Mouse (Mus musculus): ENCODE results near the gene Ttc37. TPM values are rescaled to one million over a fixed set of nuclear protein-coding genes. Genes with fewer than 3 reads are reported as not detected.

The Ttc37 gene
- total and polyA plus RNA-seq, 3 experiments, result 23.9 to 34.7 (median 26.7) TPM

- DNase-seq (ENCODE audit: extremely low read depth), result no peak
- Histone ChIP-seq H3K4me1 (ENCODE audit: control insufficient read depth in 1 of 2, insufficient read depth in 2 of 2) (no peaks in the 10 kb centered on the region), H3K4me2 (ENCODE audit: insufficient read depth, low read depth, poor library complexity, severe bottlenecking) (no peak overlapping the region), H3K79me2 (replicated peaks; ENCODE audit: control insufficient read depth, extremely low read depth, insufficient read depth, poor library complexity, severe bottlenecking) (no peaks in the 10 kb centered on the region), H3K27me3 (replicated peaks) (no peaks in the 10 kb centered on the region), H3K4me3 (replicated peaks in 1 of 3; ENCODE audit: low read depth in 2 of 3, low read length in 2 of 3, poor library complexity in 1 of 3) (no peak overlapping the region), H3K9ac (ENCODE audit: insufficient read depth, low read depth) (no peak overlapping the region), H3K9me3 (replicated peaks; ENCODE audit: low read length) (no peaks in the 10 kb centered on the region), H3K27ac (ENCODE audit: insufficient read depth, low read depth) (no peak overlapping the region), H3K36me3 (replicated peaks in 1 of 2; ENCODE audit: control insufficient read depth in 1 of 2, insufficient read depth in 1 of 2, low read length in 1 of 2) (peaks cover 38 to 59% of the 10 kb centered on the region in 2 experiments)
- TF ChIP-seq E2F4 (IDR thresholded peaks at IDR 0.05; ENCODE audit: insufficient replicate concordance, low read depth, low read length) (no peak), MYC (IDR thresholded peaks at IDR 0.05; ENCODE audit: low read depth, low read length) (no peak), MAFK (IDR thresholded peaks at IDR 0.05; ENCODE audit: insufficient replicate concordance, low read length) (no peak), ZKSCAN1 (IDR thresholded peaks at IDR 0.05; ENCODE audit: borderline replicate concordance, low read depth, low read length) (no peak), KAT2A (IDR thresholded peaks at IDR 0.05; ENCODE audit: insufficient replicate concordance, low read length) (no peak), MAZ (IDR thresholded peaks at IDR 0.05; ENCODE audit: low read depth, low read length) (no peak), BHLHE40 (IDR thresholded peaks at IDR 0.05; ENCODE audit: low read depth, low read length) (no peak), PAX5 (IDR thresholded peaks at IDR 0.05; ENCODE audit: low read length) (no peak), ZNF384 (IDR thresholded peaks at IDR 0.05; ENCODE audit: low read depth, low read length) (no peak), UBTF (IDR thresholded peaks at IDR 0.05; ENCODE audit: low read depth, low read length) (no peak)
- in situ Hi-C loops (cut with MboI; ENCODE audit: low pct_ligation_motif_present, low pct_unique_long_range_greater_than_20kb, low sequenced_read_pairs), result no loop called here
- dilution Hi-C loops (cut with MboI; ENCODE audit: extremely low pct_ligation_motif_present, extremely low pct_unique_long_range_greater_than_20kb, low sequenced_read_pairs), result no loop called here
These were observed 62.1 kb downstream of the Ttc37 start for GRCm38 (mm10) chr13:76160587-76160986.

- Histone ChIP-seq H3K4me2 (ENCODE audit: insufficient read depth, low read depth, poor library complexity, severe bottlenecking) (no peak overlapping the region), H3K36me3 (replicated peaks in 1 of 2; ENCODE audit: control insufficient read depth in 1 of 2, insufficient read depth in 1 of 2, low read length in 1 of 2) (peaks cover 15 to 60% of the 10 kb centered on the region in 2 experiments), H3K4me3 (replicated peaks in 1 of 3; ENCODE audit: low read depth in 2 of 3, low read length in 2 of 3, poor library complexity in 1 of 3) (no peak overlapping the region), H3K79me2 (replicated peaks; ENCODE audit: control insufficient read depth, extremely low read depth, insufficient read depth, poor library complexity, severe bottlenecking) (no peaks in the 10 kb centered on the region), H3K27ac (ENCODE audit: insufficient read depth, low read depth) (no peak overlapping the region), H3K9me3 (replicated peaks; ENCODE audit: low read length) (peaks cover 6% of the 10 kb centered on the region), H3K27me3 (replicated peaks) (no peaks in the 10 kb centered on the region), H3K9ac (ENCODE audit: insufficient read depth, low read depth) (no peak overlapping the region), H3K4me1 (ENCODE audit: control insufficient read depth in 1 of 2, insufficient read depth in 2 of 2) (no peaks in the 10 kb centered on the region)
- dilution Hi-C loops (cut with MboI; ENCODE audit: extremely low pct_ligation_motif_present, extremely low pct_unique_long_range_greater_than_20kb, low sequenced_read_pairs), result no loop called here
- no peak for DNase-seq (ENCODE audit: extremely low read depth)
- TF ChIP-seq MAZ (IDR thresholded peaks at IDR 0.05; ENCODE audit: low read depth, low read length) (no peak), MAFK (IDR thresholded peaks at IDR 0.05; ENCODE audit: insufficient replicate concordance, low read length) (peak; percentile 80)
- in situ Hi-C loops (cut with MboI; ENCODE audit: low pct_ligation_motif_present, low pct_unique_long_range_greater_than_20kb, low sequenced_read_pairs), result no loop called here
These were observed 75.8 kb downstream of the Ttc37 start for GRCm38 (mm10) chr13:76174297-76174696.

GRCm38 (mm10) chr13:76178700-76179099, 80.2 kb downstream of the Ttc37 start:
- in situ Hi-C loops (cut with MboI; ENCODE audit: low pct_ligation_motif_present, low pct_unique_long_range_greater_than_20kb, low sequenced_read_pairs), result no loop called here

More at GRCm38 (mm10) chr13:76178700-76179099, 80.2 kb downstream of the Ttc37 start:
- H3K4me3 ChIP-seq (replicated peaks in 1 of 3; ENCODE audit: low read depth in 2 of 3, low read length in 2 of 3, poor library complexity in 1 of 3), result no peak overlapping the region
- no peak overlapping the region for H3K27ac ChIP-seq (ENCODE audit: insufficient read depth, low read depth)
- no peak overlapping the region for H3K4me2 ChIP-seq (ENCODE audit: insufficient read depth, low read depth, poor library complexity, severe bottlenecking)
- DNase-seq (ENCODE audit: extremely low read depth), result no peak
- H3K9me3 ChIP-seq (replicated peaks; ENCODE audit: low read length), result peaks cover 6% of the 10 kb centered on the region
- H3K27me3 ChIP-seq (replicated peaks), result no peaks in the 10 kb centered on the region
- H3K79me2 ChIP-seq (replicated peaks; ENCODE audit: control insufficient read depth, extremely low read depth, insufficient read depth, poor library complexity, severe bottlenecking), result no peaks in the 10 kb centered on the region
- dilution Hi-C loops (cut with MboI; ENCODE audit: extremely low pct_ligation_motif_present, extremely low pct_unique_long_range_greater_than_20kb, low sequenced_read_pairs), result no loop called here
- no peaks in the 10 kb centered on the region for H3K4me1 ChIP-seq (ENCODE audit: control insufficient read depth in 1 of 2, insufficient read depth in 2 of 2)
- TF ChIP-seq MEF2A (IDR thresholded peaks at IDR 0.05; ENCODE audit: borderline replicate concordance, low read depth, low read length) (no peak), ZC3H11A (IDR thresholded peaks at IDR 0.05; ENCODE audit: low read depth, low read length) (no peak), CHD1 (IDR thresholded peaks at IDR 0.05; ENCODE audit: low read depth, low read length) (no peak), ETS1 (conservative IDR thresholded peaks at IDR 0.05; ENCODE audit: low read depth, low read length) (no peak), SIN3A (IDR thresholded peaks at IDR 0.05; ENCODE audit: low read length) (no peak), USF1 (IDR thresholded peaks at IDR 0.05; ENCODE audit: low read depth, low read length) (no peak)
- no peak overlapping the region for H3K9ac ChIP-seq (ENCODE audit: insufficient read depth, low read depth)
- peaks cover 25 to 79% of the 10 kb centered on the region in 2 experiments for H3K36me3 ChIP-seq (replicated peaks in 1 of 2; ENCODE audit: control insufficient read depth in 1 of 2, insufficient read depth in 1 of 2, low read length in 1 of 2)

Measured in CH12.LX (cell line).